ENCODE assay signal across 8 mouse cellular contexts in genomic region chr7:126860987-126861386, GRCm38 (mm10). TPM values are rescaled to one million over a fixed set of nuclear protein-coding genes. Genes with fewer than 3 reads are reported as not detected.
A peak's percentile ranks its signal among the peaks of the same experiment; 100 is the strongest.
DNase-seq lines count a peak whose midpoint lies in the region; ATAC-seq and TF ChIP-seq lines count a peak whose summit lies in the region.

No protein-coding gene starts in this region.

- no peak for TF ChIP-seq CTCF in C2C12 (IDR thresholded peaks at IDR 0.05; ENCODE audit: control insufficient read depth, insufficient read depth, insufficient read length)
- no peak for TF ChIP-seq CTCF in liver, embryonic 14.5 days (IDR thresholded peaks at IDR 0.05; ENCODE audit: low read depth)

- H3K9me3 ChIP-seq in heart, embryonic 11.5 days (replicated peaks; ENCODE audit: control insufficient read depth, low read length): no peaks in the 10 kb centered on the region
- no peaks in the 10 kb centered on the region for H3K9me3 ChIP-seq in forebrain, embryonic 14.5 days (replicated peaks; ENCODE audit: control insufficient read depth, low read length)
- H3K9me3 ChIP-seq in liver, embryonic 14.5 days (ENCODE audit: control insufficient read depth, low read length): no peaks in the 10 kb centered on the region

- H3K27ac ChIP-seq in heart, embryonic 11.5 days (ENCODE audit: low read depth, low read length): no peak overlapping the region
- H3K27ac ChIP-seq in forebrain, embryonic 14.5 days (ENCODE audit: low read depth, low read length): no peak overlapping the region
- peak overlapping the region; percentile 50 for H3K27ac ChIP-seq in liver, embryonic 14.5 days

- DNase-seq in heart, postnatal 10 days: no peak
- no peak for DNase-seq in forebrain, embryonic 14.5 days (ENCODE audit: low spot score)
- peak in 1 of 3 experiments; percentile 16 for DNase-seq in liver, embryonic 14.5 days (ENCODE audit: low read depth in 3 of 3, low spot score in 3 of 3)
- DNase-seq in layer of hippocampus, postnatal 14 days (ENCODE audit: low spot score in 2 of 2): no peak

- ATAC-seq in heart, embryonic 11.5 days (replicated peaks; ENCODE audit: insufficient number of reproducible peaks, low FRiP score, low TSS enrichment): no peak
- no peak for ATAC-seq in forebrain, embryonic 14.5 days
- ATAC-seq in liver, embryonic 14.5 days (ENCODE audit: insufficient read depth): no peak
- no peak for ATAC-seq in megakaryocyte-erythroid progenitor cell, adult 5-6 weeks (replicated peaks; ENCODE audit: low FRiP score, low TSS enrichment, poor library complexity, severe bottlenecking)
- no peak for ATAC-seq in CD4-positive, CD25-positive, alpha-beta regulatory T cell, adult 4 months

- H3K79me3 ChIP-seq in C2C12 (ENCODE audit: low read depth): peaks cover 23% of the 10 kb centered on the region

- peak overlapping the region; percentile 69 for H3K4me3 ChIP-seq in heart, embryonic 11.5 days (ENCODE audit: low read depth, low read length)
- peak overlapping the region; percentile 64 for H3K4me3 ChIP-seq in C2C12 (ENCODE audit: insufficient read depth, poor library complexity, severe bottlenecking)
- peak overlapping the region; percentile 59 for H3K4me3 ChIP-seq in forebrain, embryonic 14.5 days (ENCODE audit: low read depth, low read length)
- peak overlapping the region; percentile 80 to 95 for H3K4me3 ChIP-seq in liver, embryonic 14.5 days (ENCODE audit: insufficient read depth in 1 of 2, low read depth in 2 of 2, low read length in 2 of 2)

- peak overlapping the region; percentile 86 for H3ac ChIP-seq in C2C12 (ENCODE audit: control insufficient read depth, insufficient read length, low read depth)

- no peaks in the 10 kb centered on the region for H3K27me3 ChIP-seq in heart, embryonic 11.5 days (ENCODE audit: control insufficient read depth, insufficient read depth, low read length)
- H3K27me3 ChIP-seq in C2C12 (ENCODE audit: control insufficient read depth, insufficient read depth, insufficient read length): no peaks in the 10 kb centered on the region
- no peaks in the 10 kb centered on the region for H3K27me3 ChIP-seq in forebrain, embryonic 14.5 days (replicated peaks; ENCODE audit: control insufficient read depth, insufficient read depth, low read length)
- no peaks in the 10 kb centered on the region for H3K27me3 ChIP-seq in liver, embryonic 14.5 days (ENCODE audit: control insufficient read depth, insufficient read depth, low read length)

- H3K9ac ChIP-seq in heart, embryonic 11.5 days (ENCODE audit: low read depth, low read length): peak overlapping the region; percentile 79
- peak overlapping the region; percentile 72 for H3K9ac ChIP-seq in forebrain, embryonic 14.5 days (ENCODE audit: low read length)
- peak overlapping the region; percentile 83 for H3K9ac ChIP-seq in liver, embryonic 14.5 days (replicated peaks)

- 52% methylated on average over 5 of the region's 5 CpGs for WGBS in heart, embryonic 11.5 days (ENCODE audit: insufficient replicate concordance)
- WGBS in forebrain, embryonic 14.5 days: 74% methylated on average over 5 of the region's 5 CpGs
- 29% methylated on average over 5 of the region's 5 CpGs for WGBS in liver, embryonic 14.5 days (ENCODE audit: insufficient replicate concordance)

- no peak for TF ChIP-seq EP300 in liver, embryonic 14.5 days (IDR thresholded peaks at IDR 0.05; ENCODE audit: low read depth)

- peaks cover 24% of the 10 kb centered on the region for H3K36me3 ChIP-seq in heart, embryonic 11.5 days (ENCODE audit: control insufficient read depth, insufficient read depth, low read length)
- H3K36me3 ChIP-seq in C2C12 (ENCODE audit: control insufficient read depth, insufficient read depth): peaks cover 55% of the 10 kb centered on the region
- peaks cover 57% of the 10 kb centered on the region for H3K36me3 ChIP-seq in forebrain, embryonic 14.5 days (ENCODE audit: control insufficient read depth, insufficient read depth, low read length)
- peaks cover 30% of the 10 kb centered on the region for H3K36me3 ChIP-seq in liver, embryonic 14.5 days (replicated peaks; ENCODE audit: control insufficient read depth, insufficient read depth, low read depth)

- peaks cover 9% of the 10 kb centered on the region; the same call in 1 of the 2 replicates for H3K4me1 ChIP-seq in heart, embryonic 11.5 days (ENCODE audit: control insufficient read depth, insufficient read depth, low read length)
- H3K4me1 ChIP-seq in forebrain, embryonic 14.5 days (ENCODE audit: control insufficient read depth, insufficient read depth, low read length): peaks cover 15% of the 10 kb centered on the region
- peaks cover 14 to 20% of the 10 kb centered on the region in 2 experiments for H3K4me1 ChIP-seq in liver, embryonic 14.5 days (replicated peaks; ENCODE audit: control insufficient read depth in 2 of 2, insufficient read depth in 2 of 2, low read length in 1 of 2)

- intact Hi-C loops in heart, postnatal 10 days (cut with DNase I): no loop called here

- H3K4me2 ChIP-seq in heart, embryonic 11.5 days: peak overlapping the region; percentile 75
- peak overlapping the region; percentile 82 for H3K4me2 ChIP-seq in forebrain, embryonic 14.5 days (ENCODE audit: low read length)
- H3K4me2 ChIP-seq in liver, embryonic 14.5 days (ENCODE audit: low read depth): peak overlapping the region; percentile 99

- H3K79me2 ChIP-seq in C2C12 (ENCODE audit: control insufficient read depth, insufficient read depth): peaks cover 43% of the 10 kb centered on the region

RNA-seq across cellular contexts. Expression of gene Hirip3, which starts 0.8 kb away (rescaled TPM):
- polyA plus RNA-seq in heart, embryonic 11.5 days (2014; fragmentation: Nextera tagmentation; extraction: Ambion mirVana): 15.5 and 17.0 TPM in 2 replicates
- 10 to 100 TPM; 10.3 to 13.8 TPM for total RNA-seq in heart, postnatal 10 days (2021)
- polyA plus RNA-seq in C2C12 (2012; fragmentation: generic; extraction: Trizol): 53.9 TPM
- polyA plus RNA-seq in forebrain, embryonic 14.5 days (2014; fragmentation: Nextera tagmentation; extraction: Ambion mirVana): 12.0 and 13.7 TPM in 2 replicates
- 24.7 and 58.1 TPM in 2 replicates for polyA plus RNA-seq in liver, embryonic 14.5 days (2012; rRNA removed)
- polyA plus RNA-seq in liver, embryonic 14.5 days (2014; fragmentation: Nextera tagmentation; extraction: Ambion mirVana): 5.2 and 5.6 TPM in 2 replicates
- total RNA-seq in megakaryocyte-erythroid progenitor cell, adult 5-6 weeks (2014; fragmentation: Nextera tagmentation): 51.6 and 123 TPM in 2 replicates
- 327 and 333 TPM in 2 replicates for total RNA-seq in megakaryocyte-erythroid progenitor cell, adult 5-6 weeks (2017)
- 10 to 100 TPM; 12.7 to 20.6 TPM for polyA plus RNA-seq in CD4-positive, CD25-positive, alpha-beta regulatory T cell, adult 4 months (2017; shearing (Covaris generic))
- total RNA-seq in layer of hippocampus, postnatal 14 days (2021): 10 to 100 TPM; 27.6 to 34.7 TPM

RNA-seq across cellular contexts. Expression of gene Ino80e, which starts 1.2 kb away (rescaled TPM):
- 69.8 and 76.1 TPM in 2 replicates for polyA plus RNA-seq in heart, embryonic 11.5 days (2014; fragmentation: Nextera tagmentation; extraction: Ambion mirVana)
- total RNA-seq in heart, postnatal 10 days (2021): 10 to 100 TPM; 23.8 to 30.0 TPM
- polyA plus RNA-seq in C2C12 (2012; fragmentation: generic; extraction: Trizol): 105 TPM
- 91.3 and 104 TPM in 2 replicates for polyA plus RNA-seq in forebrain, embryonic 14.5 days (2014; fragmentation: Nextera tagmentation; extraction: Ambion mirVana)
- 22.7 and 25.1 TPM in 2 replicates for polyA plus RNA-seq in liver, embryonic 14.5 days (2012; rRNA removed)
- polyA plus RNA-seq in liver, embryonic 14.5 days (2014; fragmentation: Nextera tagmentation; extraction: Ambion mirVana): 36.6 and 40.6 TPM in 2 replicates
- 124 and 132 TPM in 2 replicates for total RNA-seq in megakaryocyte-erythroid progenitor cell, adult 5-6 weeks (2014; fragmentation: Nextera tagmentation)
- 29.4 and 45.6 TPM in 2 replicates for total RNA-seq in megakaryocyte-erythroid progenitor cell, adult 5-6 weeks (2017)
- polyA plus RNA-seq in CD4-positive, CD25-positive, alpha-beta regulatory T cell, adult 4 months (2017; shearing (Covaris generic)): 10 to 100 TPM; 53.9 to 55.7 TPM
- total RNA-seq in layer of hippocampus, postnatal 14 days (2021): 10 to 100 TPM; 46.1 to 50.1 TPM

RNA-seq across cellular contexts. Expression of gene Doc2a, which starts 13.8 kb away (rescaled TPM):
- 0.17 and 0.96 TPM in 2 replicates for polyA plus RNA-seq in heart, embryonic 11.5 days (2014; fragmentation: Nextera tagmentation; extraction: Ambion mirVana)
- not detected for total RNA-seq in heart, postnatal 10 days (2021)
- not detected for polyA plus RNA-seq in C2C12 (2012; fragmentation: generic; extraction: Trizol)
- 4.9 and 6.7 TPM in 2 replicates for polyA plus RNA-seq in forebrain, embryonic 14.5 days (2014; fragmentation: Nextera tagmentation; extraction: Ambion mirVana)
- polyA plus RNA-seq in liver, embryonic 14.5 days (2012; rRNA removed): 0.02 TPM in 1 of 2 replicates, not detected in the other
- 0.18 TPM in 1 of 2 replicates, not detected in the other for polyA plus RNA-seq in liver, embryonic 14.5 days (2014; fragmentation: Nextera tagmentation; extraction: Ambion mirVana)
- not detected in 2 replicates for total RNA-seq in megakaryocyte-erythroid progenitor cell, adult 5-6 weeks (2014; fragmentation: Nextera tagmentation)
- not detected in 2 replicates for total RNA-seq in megakaryocyte-erythroid progenitor cell, adult 5-6 weeks (2017)
- polyA plus RNA-seq in CD4-positive, CD25-positive, alpha-beta regulatory T cell, adult 4 months (2017; shearing (Covaris generic)): not detected
- 10 to 100 TPM; 22.8 to 25.8 TPM for total RNA-seq in layer of hippocampus, postnatal 14 days (2021)

RNA-seq across cellular contexts. Expression of gene Taok2, which starts 23.5 kb away (rescaled TPM):
- polyA plus RNA-seq in heart, embryonic 11.5 days (2014; fragmentation: Nextera tagmentation; extraction: Ambion mirVana): 19.4 and 25.9 TPM in 2 replicates
- 10 to 100 TPM; 65.6 to 65.7 TPM for total RNA-seq in heart, postnatal 10 days (2021)
- polyA plus RNA-seq in C2C12 (2012; fragmentation: generic; extraction: Trizol): 27.9 TPM
- polyA plus RNA-seq in forebrain, embryonic 14.5 days (2014; fragmentation: Nextera tagmentation; extraction: Ambion mirVana): 25.9 and 31.0 TPM in 2 replicates
- polyA plus RNA-seq in liver, embryonic 14.5 days (2012; rRNA removed): 16.2 and 16.3 TPM in 2 replicates
- 6.3 and 7.0 TPM in 2 replicates for polyA plus RNA-seq in liver, embryonic 14.5 days (2014; fragmentation: Nextera tagmentation; extraction: Ambion mirVana)
- total RNA-seq in megakaryocyte-erythroid progenitor cell, adult 5-6 weeks (2014; fragmentation: Nextera tagmentation): 36.1 and 44.2 TPM in 2 replicates
- 22.1 and 25.1 TPM in 2 replicates for total RNA-seq in megakaryocyte-erythroid progenitor cell, adult 5-6 weeks (2017)
- polyA plus RNA-seq in CD4-positive, CD25-positive, alpha-beta regulatory T cell, adult 4 months (2017; shearing (Covaris generic)): 10 to 100 TPM; 15.3 to 15.6 TPM
- total RNA-seq in layer of hippocampus, postnatal 14 days (2021): 100 to 1,000 TPM; 141 to 147 TPM

RNA-seq across cellular contexts. Expression of gene 4930451I11Rik, which starts 29.5 kb away (rescaled TPM):
- not detected in 2 replicates for polyA plus RNA-seq in heart, embryonic 11.5 days (2014; fragmentation: Nextera tagmentation; extraction: Ambion mirVana)
- not detected for total RNA-seq in heart, postnatal 10 days (2021)
- not detected for polyA plus RNA-seq in C2C12 (2012; fragmentation: generic; extraction: Trizol)
- polyA plus RNA-seq in forebrain, embryonic 14.5 days (2014; fragmentation: Nextera tagmentation; extraction: Ambion mirVana): not detected in 2 replicates
- polyA plus RNA-seq in liver, embryonic 14.5 days (2012; rRNA removed): not detected in 2 replicates
- polyA plus RNA-seq in liver, embryonic 14.5 days (2014; fragmentation: Nextera tagmentation; extraction: Ambion mirVana): not detected in 2 replicates
- total RNA-seq in megakaryocyte-erythroid progenitor cell, adult 5-6 weeks (2014; fragmentation: Nextera tagmentation): not detected in 2 replicates
- total RNA-seq in megakaryocyte-erythroid progenitor cell, adult 5-6 weeks (2017): not detected in 2 replicates
- not detected for polyA plus RNA-seq in CD4-positive, CD25-positive, alpha-beta regulatory T cell, adult 4 months (2017; shearing (Covaris generic))
- total RNA-seq in layer of hippocampus, postnatal 14 days (2021): not detected
